Mouse (Mus musculus): ENCODE measurements around the gene Wasf3.

Wasf3 gene

GRCm38 (mm10) chr5:146384935-146385591 is at the start of gene Wasf3:
Wasf3 (plus strand) TSS chr5:146384985.
- DNase-seq (ENCODE audit: extremely low read depth, low read depth, low spot score): no peak

- DNase-seq (ENCODE audit: extremely low read depth, low read depth, low spot score): no peak
These were observed 46.7 kb upstream of the Wasf3 start for GRCm38 (mm10) chr5:146338064-146338463.

- DNase-seq (ENCODE audit: extremely low read depth, low read depth, low spot score): no peak
These were observed 44.7 kb upstream of the Wasf3 start for GRCm38 (mm10) chr5:146340037-146340436.

- no peak for DNase-seq (ENCODE audit: extremely low read depth, low read depth, low spot score)
These were observed 39.7 kb upstream of the Wasf3 start for GRCm38 (mm10) chr5:146344911-146345686.

GRCm38 (mm10) chr5:146347081-146347480 is 37.7 kb upstream of the Wasf3 start:
- no peak for DNase-seq (ENCODE audit: extremely low read depth, low read depth, low spot score)

GRCm38 (mm10) chr5:146349183-146349582 is 35.6 kb upstream of the Wasf3 start:
- DNase-seq (ENCODE audit: extremely low read depth, low read depth, low spot score): no peak

- no peak for DNase-seq (ENCODE audit: extremely low read depth, low read depth, low spot score)
These were observed 34.0 kb upstream of the Wasf3 start for GRCm38 (mm10) chr5:146350784-146351183.

GRCm38 (mm10) chr5:146352006-146352405 is 32.8 kb upstream of the Wasf3 start:
- no peak for DNase-seq (ENCODE audit: extremely low read depth, low read depth, low spot score)

- no peak for DNase-seq (ENCODE audit: extremely low read depth, low read depth, low spot score)
These were observed 24.4 kb upstream of the Wasf3 start for GRCm38 (mm10) chr5:146360386-146360785.

GRCm38 (mm10) chr5:146362711-146363110 is 22.1 kb upstream of the Wasf3 start:
- DNase-seq (ENCODE audit: extremely low read depth, low read depth, low spot score): no peak

- no peak for DNase-seq (ENCODE audit: extremely low read depth, low read depth, low spot score)
These were observed 16.4 kb upstream of the Wasf3 start for GRCm38 (mm10) chr5:146368356-146368755.

GRCm38 (mm10) chr5:146368971-146369370 is 15.8 kb upstream of the Wasf3 start:
- DNase-seq (ENCODE audit: extremely low read depth, low read depth, low spot score): no peak

GRCm38 (mm10) chr5:146370794-146371193 is 14.0 kb upstream of the Wasf3 start:
- no peak for DNase-seq (ENCODE audit: extremely low read depth, low read depth, low spot score)

- DNase-seq (ENCODE audit: extremely low read depth, low read depth, low spot score): no peak
These were observed 11.5 kb upstream of the Wasf3 start for GRCm38 (mm10) chr5:146373238-146373637.

- no peak for DNase-seq (ENCODE audit: extremely low read depth, low read depth, low spot score)
These were observed 8.2 kb upstream of the Wasf3 start for GRCm38 (mm10) chr5:146376601-146377000.

GRCm38 (mm10) chr5:146380041-146380440 is 4.7 kb upstream of the Wasf3 start:
- DNase-seq (ENCODE audit: extremely low read depth, low read depth, low spot score): no peak

GRCm38 (mm10) chr5:146382268-146382667 is 2.5 kb upstream of the Wasf3 start:
- DNase-seq (ENCODE audit: extremely low read depth, low read depth, low spot score): no peak

GRCm38 (mm10) chr5:146383401-146383800 is 1.4 kb upstream of the Wasf3 start:
- no peak for DNase-seq (ENCODE audit: extremely low read depth, low read depth, low spot score)

GRCm38 (mm10) chr5:146385989-146386388 is 1.2 kb downstream of the Wasf3 start:
- no peak for DNase-seq (ENCODE audit: extremely low read depth, low read depth, low spot score)

GRCm38 (mm10) chr5:146386906-146387305 is 2.1 kb downstream of the Wasf3 start:
- DNase-seq (ENCODE audit: extremely low read depth, low read depth, low spot score): no peak

GRCm38 (mm10) chr5:146394563-146394962 is 9.8 kb downstream of the Wasf3 start:
- no peak for DNase-seq (ENCODE audit: extremely low read depth, low read depth, low spot score)

- DNase-seq (ENCODE audit: extremely low read depth, low read depth, low spot score): no peak
These were observed 12.5 kb downstream of the Wasf3 start for GRCm38 (mm10) chr5:146397253-146397652.

Data from fat pad, adult 2 months (tissue).